Mouse (Mus musculus) right cerebral cortex, adult 2 months (tissue): ENCODE data around the gene Gm9857.
A peak's percentile ranks its signal among the peaks of the same experiment; 100 is the strongest.

Source experiments
- DNase-seq, 2 experiments: peaks; one replicate each; pipeline ENCODE4 v3.0.0; 2021 to 2022; ENCODE audit warnings: low spot score in 2 of 2

Gene Gm9857

GRCm38 (mm10) chr3:108925677-108926076 lies 14.6 kb downstream of the Gm9857 start:
- DNase-seq: no peak

GRCm38 (mm10) chr3:108921822-108922221 lies 18.4 kb downstream of the Gm9857 start:
- DNase-seq: no peak

- no peak for DNase-seq
Observed at GRCm38 (mm10) chr3:108920442-108921070, 19.7 kb downstream of the Gm9857 start.

GRCm38 (mm10) chr3:108918852-108919251 lies 21.4 kb downstream of the Gm9857 start:
- no peak for DNase-seq

GRCm38 (mm10) chr3:108917986-108918385 lies 22.3 kb downstream of the Gm9857 start:
- no peak for DNase-seq

GRCm38 (mm10) chr3:108916857-108917256 lies 23.4 kb downstream of the Gm9857 start:
- no peak for DNase-seq

GRCm38 (mm10) chr3:108915999-108916398 lies 24.2 kb downstream of the Gm9857 start:
- DNase-seq: no peak

- peak; percentile 96 for DNase-seq
Observed at GRCm38 (mm10) chr3:108911548-108912413, 28.5 kb downstream of the Gm9857 start, which contains the start of gene Prpf38b. Gene Prpf38b, minus strand, starts transcription at chr3:108911727.

GRCm38 (mm10) chr3:108911081-108911547 lies 29.1 kb downstream of the Gm9857 start:
- DNase-seq: peak; percentile 39 to 62

GRCm38 (mm10) chr3:108910303-108911080 lies 29.8 kb downstream of the Gm9857 start:
- DNase-seq: peak in 1 of 2 experiments; percentile 8

GRCm38 (mm10) chr3:108902934-108903333 lies 37.3 kb downstream of the Gm9857 start:
- no peak for DNase-seq

GRCm38 (mm10) chr3:108902038-108902437 lies 38.2 kb downstream of the Gm9857 start:
- DNase-seq: no peak

GRCm38 (mm10) chr3:108900681-108901080 lies 39.6 kb downstream of the Gm9857 start:
- DNase-seq: no peak

- no peak for DNase-seq
Observed at GRCm38 (mm10) chr3:108900147-108900546, 40.1 kb downstream of the Gm9857 start.

GRCm38 (mm10) chr3:108898640-108899039 lies 41.6 kb downstream of the Gm9857 start:
- no peak for DNase-seq

- no peak for DNase-seq
Observed at GRCm38 (mm10) chr3:108892914-108893313, 47.3 kb downstream of the Gm9857 start.

- no peak for DNase-seq
Observed at GRCm38 (mm10) chr3:108892080-108892479, 48.2 kb downstream of the Gm9857 start.
